Mouse (Mus musculus): ENCODE results near the gene Nup98.

DNA sequence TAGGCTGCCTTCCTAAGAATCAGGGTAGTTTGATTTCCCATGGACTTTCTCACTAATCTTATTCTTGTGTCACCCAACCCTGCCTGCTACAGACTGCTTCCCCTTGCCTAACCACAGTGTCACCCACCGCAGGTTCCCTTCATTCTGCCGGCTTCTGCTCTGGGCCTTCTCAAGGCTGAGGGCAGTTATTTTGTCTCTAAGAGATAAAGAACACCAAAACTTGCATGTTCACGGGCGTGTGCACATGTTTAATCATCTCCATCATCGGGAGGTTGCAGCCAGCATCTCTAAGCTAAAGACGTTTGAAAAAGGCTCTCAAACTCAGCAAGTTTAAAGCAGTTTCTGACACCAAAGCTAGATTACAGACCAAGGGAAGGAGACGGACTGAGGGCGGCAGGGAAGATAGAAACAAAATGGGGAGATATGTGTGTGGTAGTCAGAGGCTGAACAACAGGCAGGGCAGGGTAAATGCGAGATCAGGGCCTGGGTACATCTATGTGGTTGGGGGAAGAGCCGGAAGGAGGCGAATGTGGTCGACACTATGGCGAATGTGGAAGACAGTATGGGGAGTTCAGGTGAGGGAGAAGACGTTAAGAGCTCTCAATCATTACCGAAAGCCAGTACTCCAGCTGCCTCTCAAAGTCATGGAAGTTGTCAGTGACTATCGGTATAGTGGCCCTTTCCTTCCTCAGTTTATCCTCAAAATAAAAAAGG, 38.9 kb upstream of the Nup98 start:
- TF ChIP-seq MYC (IDR thresholded peaks at IDR 0.05; ENCODE audit: low read depth, low read length): no peak
- no peak for TF ChIP-seq MAFK (IDR thresholded peaks at IDR 0.05; ENCODE audit: insufficient replicate concordance, low read length)
- TF ChIP-seq ELF1 (IDR thresholded peaks at IDR 0.05; ENCODE audit: low read depth, low read length): no peak

Measured in CH12.LX (cell line).